Mouse (Mus musculus) kidney, embryonic 15.5 days (tissue): ENCODE data around the gene Trappc6b. TPM values are rescaled to one million over a fixed set of nuclear protein-coding genes. Genes with fewer than 3 reads are reported as not detected.
A peak's percentile ranks its signal among the peaks of the same experiment; 100 is the strongest.

Experiments used
- ATAC-seq: fragments of 200-750 bp; cut with Nextera tagmentation; replicated peaks from 2 replicates; pipeline ENCODE4 v1.8.0; 2017; ENCODE audit warnings: moderate TSS enrichment; ENCODE audit not compliant: low FRiP score
- H3K27ac ChIP-seq: fragments of 300-500 bp; sonication (generic); 2 replicates; pipeline ENCODE4 v1.5.1; 2015; ENCODE audit warnings: mild to moderate bottlenecking, inconsistent platforms
- H3K27me3 ChIP-seq: fragments of 300-500 bp; sonication (generic); 2 replicates; pipeline ENCODE4 v1.6.1; 2015; ENCODE audit warnings: inconsistent platforms
- H3K36me3 ChIP-seq: fragments of 300-500 bp; sonication (generic); 2 replicates; pipeline ENCODE4 v1.6.1; 2015; ENCODE audit warnings: inconsistent platforms
- H3K4me1 ChIP-seq: fragments of 300-500 bp; sonication (generic); 2 replicates; pipeline ENCODE4 v1.6.1; 2015; ENCODE audit warnings: inconsistent platforms
- H3K4me2 ChIP-seq: fragments of 300-500 bp; sonication (generic); 2 replicates; pipeline ENCODE4 v1.6.1; 2015; ENCODE audit warnings: moderate library complexity, mild to moderate bottlenecking, inconsistent platforms
- H3K4me3 ChIP-seq: fragments of 300-500 bp; sonication (generic); replicated peaks from 2 replicates; pipeline ENCODE4 v1.5.1; 2015; ENCODE audit warnings: mild to moderate bottlenecking, inconsistent platforms
- H3K9ac ChIP-seq: fragments of 300-500 bp; sonication (generic); 2 replicates; pipeline ENCODE4 v1.6.1; 2015; ENCODE audit warnings: mild to moderate bottlenecking, inconsistent platforms
- H3K9me3 ChIP-seq: fragments of 300-500 bp; sonication (generic); replicated peaks from 2 replicates; pipeline ENCODE4 v1.6.1; 2016; ENCODE audit warnings: inconsistent platforms
- WGBS: fragments of 180-500 bp; shearing (Covaris S2); methylation state at CpG from one replicate; pipeline ENCODE4 v1.1.7; 2015; ENCODE audit warnings: mixed read lengths; 5-methylcytosine and 5-hydroxymethylcytosine counted together
- polyA plus RNA-seq: library from polyadenylated mRNA; unstranded; fragments of >200 nt; fragmentation: Nextera tagmentation; extraction: Ambion mirVana; gene quantifications from 2 replicates; pipeline ENCODE4 v1.2.1, GENCODE M21; 2015

The Trappc6b gene
- polyA plus RNA-seq, 1 experiment from 2014 or later, result 91.2 TPM

- Histone ChIP-seq H3K4me1 (peaks cover 27% of the 10 kb centered on the region), H3K9ac (peak within 1 kb of the TSS; percentile 85), H3K36me3 (peaks cover 16% of the 10 kb centered on the region), H3K27ac (peak within 1 kb of the TSS; percentile 96), H3K4me3 (peak within 1 kb of the TSS; percentile 88), H3K27me3 (no peaks in the 10 kb centered on the region), H3K9me3 (no peaks in the 10 kb centered on the region), H3K4me2 (peak within 1 kb of the TSS; percentile 75)
- under 1% methylated on average over 48 of the region's 48 CpGs for WGBS
- ATAC-seq, result peak; percentile 97
Observed at GRCm38 (mm10) chr12:59011844-59012709, 49.2 kb downstream of the Trappc6b start, which contains the start of gene Sec23a. TSS of gene Sec23a (minus strand) at chr12:59012017.

- no peak; the same call in 1 of the 2 replicates for ATAC-seq
- WGBS, result under 1% methylated on average over 25 of the region's 25 CpGs
- peak overlapping the region; percentile 88 for H3K4me3 ChIP-seq
Observed at GRCm38 (mm10) chr12:59011275-59011843, 49.9 kb downstream of the Trappc6b start.

GRCm38 (mm10) chr12:59010482-59010881 is 50.8 kb downstream of the Trappc6b start:
- Histone ChIP-seq H3K36me3 (peaks cover 22% of the 10 kb centered on the region), H3K27ac (no peak overlapping the region), H3K4me1 (peaks cover 27% of the 10 kb centered on the region), H3K4me2 (peak overlapping the region; percentile 66), H3K9me3 (no peaks in the 10 kb centered on the region), H3K4me3 (peak overlapping the region; percentile 88), H3K9ac (no peak overlapping the region), H3K27me3 (no peaks in the 10 kb centered on the region)
- 49% methylated on average over 2 of the region's 2 CpGs for WGBS
- ATAC-seq, result no peak

More at GRCm38 (mm10) chr12:59011275-59011843, 49.9 kb downstream of the Trappc6b start:
- Histone ChIP-seq H3K4me2 (peak overlapping the region; percentile 66), H3K4me1 (peaks cover 27% of the 10 kb centered on the region), H3K9me3 (no peaks in the 10 kb centered on the region), H3K36me3 (peaks cover 21% of the 10 kb centered on the region), H3K9ac (peak overlapping the region; percentile 85), H3K27me3 (no peaks in the 10 kb centered on the region), H3K27ac (peak overlapping the region; percentile 96)

Other genes with a start within 250 kb of the Trappc6b start
- gene Sec23a, start 49.5 kb downstream of the Trappc6b start, polyA plus RNA-seq, result 79.3 and 79.4 TPM in 2 replicates
- gene Gemin2, start 48.1 kb downstream of the Trappc6b start, polyA plus RNA-seq, result 33.5 and 34.4 TPM in 2 replicates
- 105 and 114 TPM in 2 replicates for gene Pnn, start 5.4 kb upstream of the Trappc6b start, polyA plus RNA-seq
- gene Mia2, start 34.3 kb upstream of the Trappc6b start, polyA plus RNA-seq, result 70.5 and 75.2 TPM in 2 replicates
- gene Fbxo33, start 158.3 kb upstream of the Trappc6b start, polyA plus RNA-seq, result 7.8 and 9.8 TPM in 2 replicates